Mouse (Mus musculus) gastrocnemius, adult 2 months (tissue): Measurements from ENCODE around the gene Gm13762. TPM values are rescaled to one million over a fixed set of nuclear protein-coding genes. Genes with fewer than 3 reads are reported as not detected.
"Not testable (repeated sequence)": the region's sequence is repeated elsewhere in the genome, so short reads cannot be mapped to it uniquely, and the experiment has no call there.

Experiments
- DNase-seq: peaks from one replicate; pipeline ENCODE4 v3.0.0; 2022
- H3K27ac ChIP-seq: fragments of 200-600 bp; 2 replicates; pipeline ENCODE4 v1.8.1; 2022; ENCODE audit warnings: mild to moderate bottlenecking
- H3K4me3 ChIP-seq: fragments of 200-600 bp; 2 replicates; pipeline ENCODE4 v1.8.1; 2022; ENCODE audit warnings: mild to moderate bottlenecking, moderate library complexity
- CTCF ChIP-seq: fragments of 200-600 bp; IDR thresholded peaks from 2 replicates; pipeline ENCODE4 v1.8.1; 2022; ENCODE audit warnings: antibody characterized with exemption, mild to moderate bottlenecking, moderate library complexity
- intact Hi-C: fragments of 180-260 bp; cut with DNase I; formaldehyde crosslinking; loops from one replicate; pipeline ENCODE4 v1.15.1; 2025
- long read RNA-seq, 2 experiments: library from polyadenylated mRNA; stranded (forward); transcript quantifications; one replicate each; pipeline ENCODE4 v2.0.0; 2021
- total RNA-seq, 2 experiments: library from RNA; stranded (reverse); gene quantifications; 2 replicates each; pipeline ENCODE4 v1.2.3; 2021

The Gm13762 gene
- not detected for total RNA-seq
- long read RNA-seq, experiment 1, result 0 reads
- long read RNA-seq, experiment 2, result 0 reads

GRCm38 (mm10) chr2:88980181-88980580 lies at the start of gene Gm13762:
Gene Gm13762, minus strand, starts transcription at chr2:88980281.
- intact Hi-C loops, result no loop called here
- no peak for TF ChIP-seq CTCF
- H3K27ac ChIP-seq, result no peak within 1 kb of the TSS
- H3K4me3 ChIP-seq, result no peak within 1 kb of the TSS
- no peak for DNase-seq

DNA sequence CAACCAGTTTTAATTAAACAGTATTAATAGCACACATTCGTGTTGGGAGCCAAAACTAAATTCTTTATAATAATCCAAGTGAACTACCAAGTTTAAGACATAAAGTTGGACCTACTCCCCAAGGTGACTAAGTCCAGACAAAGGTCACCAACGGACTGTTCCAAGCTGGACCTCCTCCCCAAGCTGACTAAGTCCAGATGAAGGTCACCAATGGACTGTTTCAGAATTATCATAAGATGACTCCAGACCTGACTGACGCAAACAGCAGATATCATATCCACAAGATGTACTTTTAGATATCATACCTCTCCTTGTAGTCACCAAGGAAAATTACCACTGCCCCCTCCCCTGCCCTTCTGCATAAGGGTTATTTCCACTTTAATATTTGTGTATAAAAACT lies 41.4 kb upstream of the Gm13762 start:
- H3K27ac ChIP-seq, H3K4me3 ChIP-seq, DNase-seq, intact Hi-C loops: not testable (repeated sequence)

DNA sequence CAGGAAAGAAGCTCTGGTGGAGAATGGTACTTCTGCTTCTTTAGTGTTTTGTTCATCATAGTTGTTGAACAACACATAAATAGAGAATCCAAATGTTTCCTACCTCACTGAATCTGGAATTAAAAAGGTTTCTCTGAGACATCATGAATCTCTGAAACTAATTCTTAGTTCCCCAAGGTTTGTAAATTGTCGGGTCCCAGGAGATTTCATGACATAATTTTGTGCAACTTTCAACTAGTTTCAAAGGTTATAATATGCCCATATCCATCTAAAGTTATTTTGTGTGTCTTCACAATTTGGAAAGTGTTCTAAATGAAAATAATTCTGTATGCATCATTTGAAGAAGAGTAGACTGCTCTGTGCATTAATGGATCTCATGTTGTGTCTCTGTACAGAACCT lies 38.2 kb upstream of the Gm13762 start, which contains the start of gene Olfr1216:
TSS of gene Olfr1216 (minus strand) at position 101 of the 400 bp plus-strand sequence.
- no peak for DNase-seq
- TF ChIP-seq CTCF, result no peak
- Histone ChIP-seq H3K27ac (no peak within 1 kb of the TSS), H3K4me3 (no peak within 1 kb of the TSS)
- intact Hi-C loops, result no loop called here

DNA sequence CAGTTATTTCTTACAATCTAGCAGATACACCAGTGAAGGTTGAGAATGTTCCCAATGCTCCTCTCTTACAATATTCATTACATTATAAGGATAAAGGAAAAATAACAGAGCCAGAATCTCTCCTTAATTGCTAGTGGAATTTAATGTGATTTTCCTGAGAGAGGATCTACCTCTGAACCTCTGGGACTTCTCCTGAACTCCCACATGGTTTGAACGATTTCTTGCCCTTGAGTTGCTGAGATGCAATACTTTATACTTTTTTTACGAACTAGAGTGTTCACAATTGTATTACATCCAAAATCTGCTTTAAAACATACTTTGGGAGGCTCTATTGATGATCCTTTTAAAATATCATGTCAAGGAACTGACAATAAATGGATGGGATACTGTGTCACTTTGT lies 26.8 kb upstream of the Gm13762 start, which contains the start of gene Olfr1215:
TSS of gene Olfr1215 (minus strand) at position 101 of the 400 bp plus-strand sequence.
- DNase-seq, result no peak
- no peak within 1 kb of the TSS for H3K27ac ChIP-seq
- no peak for TF ChIP-seq CTCF

DNA sequence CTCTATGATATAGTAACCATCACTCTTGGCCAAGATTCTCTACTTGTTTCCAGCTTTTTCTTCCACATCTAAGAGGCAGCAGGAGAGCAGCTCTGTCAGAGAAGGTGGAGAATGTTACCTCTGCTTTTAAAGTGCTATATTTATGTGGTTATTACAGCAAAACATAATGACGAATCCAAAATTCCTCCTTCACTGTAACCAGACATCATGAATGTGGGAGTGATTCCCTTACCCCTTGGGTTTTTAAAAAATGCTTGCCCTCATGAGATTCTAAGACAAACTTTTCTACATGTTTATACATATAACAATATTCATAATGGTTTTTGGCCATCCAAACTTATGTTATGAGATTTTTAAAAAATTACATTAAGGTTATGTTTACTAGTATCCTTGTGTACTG lies 12.5 kb upstream of the Gm13762 start, which contains the start of gene Olfr1214:
TSS of gene Olfr1214 (minus strand) at position 101 of the 400 bp plus-strand sequence.
- DNase-seq, result no peak
- intact Hi-C loops, result no loop called here
- H3K4me3 ChIP-seq, result no peak within 1 kb of the TSS
- no peak for TF ChIP-seq CTCF
- H3K27ac ChIP-seq, result no peak within 1 kb of the TSS

More for the DNA sequence above, 26.8 kb upstream of the Gm13762 start, which contains the start of gene Olfr1215:
- no peak within 1 kb of the TSS for H3K4me3 ChIP-seq
- intact Hi-C loops, result no loop called here

DNA sequence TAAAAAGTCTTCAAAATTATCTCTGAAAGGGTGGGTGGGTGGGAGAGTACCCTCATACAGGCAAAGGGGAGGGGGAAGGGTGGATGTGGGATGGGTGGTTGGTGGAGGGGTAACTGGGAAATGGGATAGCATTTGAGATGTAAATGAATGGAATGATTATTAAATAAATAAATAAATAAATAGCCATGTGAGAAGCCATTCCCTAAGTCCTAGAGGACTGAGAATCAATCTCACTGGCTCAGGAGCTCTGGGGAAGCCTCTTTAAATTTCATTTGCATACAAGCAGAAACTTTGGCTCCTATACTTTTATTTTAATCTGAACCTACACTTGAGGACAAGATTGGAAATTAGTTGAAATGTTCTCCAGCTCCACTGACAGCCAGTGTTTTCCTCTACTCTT lies 26.4 kb downstream of the Gm13762 start, which contains the start of gene Olfr1212:
TSS of gene Olfr1212 (plus strand) at position 301 of the 400 bp plus-strand sequence.
- intact Hi-C loops, result no loop called here
- Histone ChIP-seq H3K27ac (no peak within 1 kb of the TSS), H3K4me3 (no peak within 1 kb of the TSS)
- no peak for DNase-seq
- no peak for TF ChIP-seq CTCF

DNA sequence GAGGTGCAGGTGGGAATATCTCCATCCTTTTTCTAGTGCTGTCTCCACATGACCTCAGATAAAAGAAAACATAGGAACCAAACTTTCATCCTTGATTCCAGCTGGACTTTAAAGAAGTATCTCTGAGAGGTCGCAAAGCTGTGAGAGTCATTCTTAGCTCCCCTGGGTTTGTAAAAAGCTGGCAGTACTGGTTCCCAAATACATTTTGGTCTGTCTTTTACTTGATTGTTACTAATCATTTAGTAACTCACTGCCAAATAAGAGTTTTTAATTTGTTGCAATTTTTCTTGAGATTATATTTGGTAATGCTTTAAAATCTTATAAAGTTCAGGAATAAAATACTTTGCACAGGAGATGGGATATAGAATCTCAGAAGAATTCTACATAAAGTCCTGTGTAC lies 42.1 kb downstream of the Gm13762 start, which contains the start of gene Olfr1211:
TSS of gene Olfr1211 (minus strand) at position 101 of the 400 bp plus-strand sequence.
- intact Hi-C loops, result no loop called here
- no peak for DNase-seq
- Histone ChIP-seq H3K27ac (no peak within 1 kb of the TSS), H3K4me3 (no peak within 1 kb of the TSS)
- no peak for TF ChIP-seq CTCF

Other genes starting within 250 kb of the Gm13762 start
- not detected for gene Olfr1197, start 247.9 kb downstream of the Gm13762 start, total RNA-seq
- gene Olfr1198, start 228.9 kb downstream of the Gm13762 start, total RNA-seq, result not detected
- not detected for gene Olfr1199, start 219.8 kb downstream of the Gm13762 start, total RNA-seq
- not detected for gene Olfr1200, start 209.8 kb downstream of the Gm13762 start, total RNA-seq
- not detected for gene Olfr1201, start 187.2 kb downstream of the Gm13762 start, total RNA-seq
- not detected for gene Olfr1202, start 165.8 kb downstream of the Gm13762 start, total RNA-seq
- gene Olfr1205, start 150.5 kb downstream of the Gm13762 start, total RNA-seq, result not detected
- gene Olfr1204, start 131.0 kb downstream of the Gm13762 start, total RNA-seq, result not detected
- gene Olfr1206, start 117.0 kb downstream of the Gm13762 start, total RNA-seq, result not detected
- not detected for gene Olfr1208, start 78.0 kb downstream of the Gm13762 start, total RNA-seq
- gene Olfr1209, start 65.1 kb downstream of the Gm13762 start, total RNA-seq, result not detected
- gene Olfr1211, start 42.2 kb downstream of the Gm13762 start, total RNA-seq, result not detected
- not detected for gene Olfr1212, start 26.3 kb downstream of the Gm13762 start, total RNA-seq
- not detected for gene Olfr1214, start 12.4 kb upstream of the Gm13762 start, total RNA-seq
- not detected for gene Olfr1215, start 26.7 kb upstream of the Gm13762 start, total RNA-seq
- gene Olfr1216, start 38.1 kb upstream of the Gm13762 start, total RNA-seq, result not detected
- not detected for gene Olfr1217, start 51.8 kb upstream of the Gm13762 start, total RNA-seq
- gene Olfr1218, start 80.9 kb upstream of the Gm13762 start, total RNA-seq, result not detected
- gene Olfr1219, start 103.2 kb upstream of the Gm13762 start, total RNA-seq, result not detected
- gene Olfr1220, start 126.6 kb upstream of the Gm13762 start, total RNA-seq, result not detected
- gene Olfr1221, start 137.0 kb upstream of the Gm13762 start, total RNA-seq, result not detected
- not detected for gene Olfr1222, start 152.8 kb upstream of the Gm13762 start, total RNA-seq
- not detected for gene Olfr1223, start 171.3 kb upstream of the Gm13762 start, total RNA-seq
- gene Olfr1224-ps1, start 183.8 kb upstream of the Gm13762 start, total RNA-seq, result not detected
- gene Olfr1225, start 194.4 kb upstream of the Gm13762 start, total RNA-seq, result not detected
- not detected for gene Olfr1226, start 219.8 kb upstream of the Gm13762 start, total RNA-seq